Mouse (Mus musculus) CD4-positive, CD25-positive, alpha-beta regulatory T cell, adult 2 months (primary cell): ENCODE results near the gene Ovol1.

Source experiments
- DNase-seq: peaks from one replicate; pipeline ENCODE4 v3.0.0-alpha.2; 2012; ENCODE audit warnings: low read depth, low spot score

Gene Ovol1

DNA sequence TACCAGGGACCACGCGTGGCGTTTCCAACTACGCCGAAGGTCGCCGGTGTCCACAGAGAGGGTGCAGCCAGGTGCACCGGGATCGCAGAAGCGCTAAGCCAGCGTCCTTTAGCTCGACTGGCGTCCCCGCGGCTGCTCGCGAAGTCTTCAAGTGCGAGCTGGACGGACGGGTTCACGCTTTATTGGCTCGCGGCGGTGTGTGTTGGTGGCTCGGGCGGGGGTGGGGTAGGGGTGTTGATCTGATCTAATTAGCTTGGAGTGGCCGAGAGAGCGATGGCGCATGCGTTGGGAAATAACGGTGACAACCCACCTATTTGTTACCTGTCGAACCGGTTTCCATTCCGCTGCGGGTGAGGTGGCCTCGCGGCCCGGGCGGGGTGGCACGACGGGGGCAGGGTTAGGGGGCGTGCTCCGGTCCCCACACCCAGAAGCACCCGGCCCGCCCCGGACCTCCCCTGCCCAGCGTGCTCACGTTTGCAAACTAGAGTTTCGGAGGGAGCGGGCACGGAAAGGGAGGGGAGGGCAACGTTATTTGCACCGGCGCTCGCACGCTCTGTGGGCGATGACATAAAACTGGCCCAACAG is at the start of gene Ovol1:
TSS of gene Ovol1 (minus strand) at position 190 of the 585 bp plus-strand sequence.
- peak; percentile 34 for DNase-seq

GRCm38 (mm10) chr19:5609547-5610404 is 49.3 kb upstream of the Ovol1 start, which contains the start of gene Kat5:
TSS of gene Kat5 (minus strand) at chr19:5610237.
- DNase-seq = peak; percentile 93

- no peak for DNase-seq
Measured at GRCm38 (mm10) chr19:5609171-5609546, 48.7 kb upstream of the Ovol1 start.

DNA sequence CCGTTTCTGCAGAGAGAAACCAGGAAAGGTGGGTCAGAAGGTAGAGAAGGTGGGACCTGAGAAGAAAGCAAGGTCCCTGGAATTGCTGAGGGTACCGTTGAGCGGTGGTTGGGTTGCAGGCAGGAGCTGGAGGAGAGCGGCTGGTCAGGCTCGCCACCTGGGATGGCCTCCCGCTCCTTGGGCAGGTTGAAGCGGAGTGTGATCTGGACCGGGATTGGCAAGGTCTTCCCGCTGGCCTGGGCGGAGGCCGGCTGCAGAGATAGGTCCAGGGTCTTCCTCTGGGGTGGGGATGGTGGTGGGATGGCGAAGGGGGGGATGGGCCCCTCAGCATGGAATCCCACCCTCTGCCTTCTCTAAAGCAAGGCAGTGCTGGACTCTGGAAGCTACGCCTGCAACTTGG is 48.3 kb upstream of the Ovol1 start:
- DNase-seq = peak; percentile 18

- no peak for DNase-seq
Measured at GRCm38 (mm10) chr19:5607705-5608410, 47.4 kb upstream of the Ovol1 start.

DNA sequence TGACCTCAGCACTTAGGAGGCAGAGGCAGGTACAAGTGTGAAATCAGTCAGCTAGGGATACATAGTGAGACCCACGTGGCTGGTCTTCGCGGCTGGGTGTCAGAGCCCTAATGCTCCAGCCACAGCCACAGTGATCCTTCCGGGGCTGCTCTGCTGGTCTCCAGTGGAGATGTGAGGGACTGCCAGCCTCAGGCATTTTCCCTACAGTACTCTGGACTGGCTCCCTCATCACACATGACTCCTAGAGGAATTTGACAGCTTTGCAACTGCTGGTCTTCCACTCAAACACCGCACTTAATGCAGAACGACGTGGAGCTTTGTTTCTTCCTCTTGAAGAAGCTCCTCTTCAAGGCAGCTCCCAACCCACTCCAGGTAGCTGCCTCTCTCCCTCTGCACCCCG is 45.8 kb upstream of the Ovol1 start:
- DNase-seq = no peak

GRCm38 (mm10) chr19:5605126-5605525 is 44.7 kb upstream of the Ovol1 start:
- DNase-seq = no peak

DNA sequence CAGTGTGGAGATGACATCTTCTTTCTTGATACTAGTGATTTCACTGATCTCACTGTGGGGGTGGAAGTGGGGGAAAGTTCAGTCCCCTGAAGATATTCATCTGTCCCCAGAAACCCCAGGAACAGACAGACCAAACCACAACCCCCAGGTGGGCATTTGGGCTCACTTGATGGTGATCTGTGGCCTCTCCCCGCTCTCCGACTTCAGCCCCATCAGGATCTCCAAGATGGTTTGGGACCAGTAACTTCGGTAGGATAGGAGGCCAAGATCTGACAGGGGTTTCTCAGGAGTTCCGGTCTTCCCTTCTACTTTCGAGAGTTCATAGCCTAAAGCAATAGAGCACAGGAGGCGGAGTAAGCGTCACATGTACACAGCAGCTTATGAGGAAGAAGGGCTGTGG is 43.2 kb upstream of the Ovol1 start:
- DNase-seq = no peak

- DNase-seq = peak; percentile 91
Measured at GRCm38 (mm10) chr19:5601752-5602541, 41.5 kb upstream of the Ovol1 start, which contains the start of gene Rnaseh2c. TSS of gene Rnaseh2c (plus strand) at chr19:5601873.

DNA sequence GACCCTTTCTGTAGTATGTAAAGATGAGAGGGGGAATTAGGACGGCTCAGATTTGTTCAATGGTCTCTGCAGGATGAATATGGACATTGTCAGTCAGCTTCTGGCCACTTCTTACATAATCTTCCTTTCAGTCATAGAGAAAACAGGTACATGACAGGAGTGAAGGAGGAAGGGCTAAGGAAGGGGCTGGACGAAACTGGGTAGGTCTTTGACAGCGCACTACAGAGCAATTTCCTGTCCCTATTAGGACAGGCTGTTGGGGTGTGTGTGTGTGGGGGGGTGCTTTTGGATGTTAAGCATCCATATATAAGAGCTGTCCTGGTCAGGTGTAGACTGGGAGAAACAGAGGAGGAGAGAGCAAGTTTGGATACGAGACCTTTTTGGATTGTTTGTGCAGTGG is 38.8 kb upstream of the Ovol1 start:
- no peak for DNase-seq

DNA sequence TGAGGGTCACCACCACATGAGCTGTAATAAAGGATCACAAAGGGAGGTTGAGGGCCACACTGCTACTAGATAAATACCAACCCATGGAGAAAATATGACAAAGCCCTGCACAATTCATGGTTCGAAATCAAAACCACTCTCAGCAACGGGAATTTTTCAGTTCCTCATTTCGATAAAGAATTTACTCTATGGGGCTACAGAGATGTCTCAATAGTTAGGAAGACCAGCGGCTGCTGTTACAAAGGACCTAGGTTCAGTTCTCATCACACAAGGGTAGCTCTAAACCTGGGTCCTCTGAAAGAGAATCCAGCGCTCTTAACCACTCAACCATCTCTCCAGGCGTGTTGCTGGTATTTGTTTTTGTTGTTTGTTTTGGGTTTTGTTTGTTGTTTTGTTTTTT is 31.4 kb upstream of the Ovol1 start:
- no peak for DNase-seq

- DNase-seq = no peak
Measured at GRCm38 (mm10) chr19:5589159-5589558, 28.7 kb upstream of the Ovol1 start.

GRCm38 (mm10) chr19:5581995-5582394 is 21.5 kb upstream of the Ovol1 start:
- no peak for DNase-seq

- DNase-seq = no peak
Measured at GRCm38 (mm10) chr19:5580776-5581175, 20.3 kb upstream of the Ovol1 start.

DNA sequence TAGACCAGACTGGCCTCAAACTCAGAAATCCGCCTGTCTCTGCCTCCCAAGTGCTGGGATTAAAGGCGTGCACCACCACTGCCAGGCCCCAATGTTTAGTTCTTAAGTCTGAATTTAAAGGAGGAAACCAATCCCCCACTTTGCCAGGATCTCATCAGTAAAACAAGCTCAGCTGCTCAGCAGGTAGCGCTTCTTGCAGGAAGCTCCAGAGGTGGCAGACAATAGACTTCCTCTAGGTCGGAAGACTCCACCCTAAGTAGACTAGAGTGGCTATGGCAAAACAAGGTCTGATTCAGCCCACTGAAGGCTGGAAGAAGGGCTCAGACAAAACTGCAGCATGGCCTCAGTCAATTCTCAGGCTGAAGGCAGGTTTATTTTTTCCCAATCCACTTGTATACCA is 19.5 kb upstream of the Ovol1 start:
- DNase-seq = no peak

DNA sequence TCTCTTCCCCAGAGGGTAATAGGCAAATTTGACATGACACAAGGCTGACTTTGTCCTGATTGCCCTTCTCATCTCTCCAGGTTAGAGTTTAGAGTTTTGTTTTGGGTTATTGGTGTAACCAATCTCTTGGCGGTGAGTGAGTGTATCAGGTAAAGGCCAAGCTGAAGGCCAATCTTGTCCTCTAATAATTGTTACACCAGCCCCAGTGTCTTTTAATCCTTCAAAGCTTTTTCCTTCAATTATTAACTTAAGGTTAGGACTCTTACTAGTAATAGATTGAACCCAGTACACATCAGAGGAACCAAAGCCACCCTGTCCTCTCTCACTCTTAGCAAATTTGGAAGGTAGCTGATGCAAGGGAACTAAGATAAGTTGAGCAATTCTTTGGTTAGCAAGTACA is 14.9 kb upstream of the Ovol1 start:
- DNase-seq = no peak

DNA sequence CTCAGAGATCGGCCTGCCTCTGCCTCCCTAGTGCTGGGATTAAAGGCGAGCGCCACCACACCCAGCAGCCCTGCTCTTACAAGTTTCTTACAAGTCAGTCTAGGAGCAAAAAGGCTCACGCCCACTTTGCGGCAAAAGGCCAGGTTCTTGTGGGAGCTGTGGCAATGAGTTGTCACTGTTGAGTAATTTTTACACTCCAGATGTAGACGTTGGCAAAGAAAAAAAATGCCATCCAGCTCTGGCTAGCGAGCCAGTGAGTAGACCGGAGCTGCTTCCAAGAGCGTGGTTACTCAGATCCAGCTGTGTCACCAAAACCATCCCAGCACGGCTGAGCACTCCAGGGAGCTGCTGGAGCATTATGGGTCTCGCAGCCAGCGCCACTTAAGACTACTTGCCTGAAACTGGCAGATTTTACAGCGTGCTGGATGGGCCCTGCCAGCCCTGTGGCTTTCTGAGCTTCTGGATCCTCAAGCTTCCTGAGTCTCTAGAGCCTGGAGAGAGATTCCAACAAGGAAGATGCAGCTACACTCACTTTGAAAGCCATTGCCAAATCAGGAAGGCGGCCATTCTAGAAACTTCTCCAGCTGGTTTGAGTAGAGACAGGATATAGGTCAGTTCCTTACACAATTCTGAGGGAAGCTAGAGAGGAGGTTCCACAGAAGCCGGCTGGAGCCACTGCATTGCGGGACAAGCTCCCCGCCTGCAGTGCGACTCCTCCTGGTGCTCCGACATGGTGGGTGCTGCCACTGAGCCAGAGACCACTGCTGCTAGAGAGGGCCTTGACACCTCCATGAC is 12.1 kb upstream of the Ovol1 start:
- peak; percentile 20 for DNase-seq

DNA sequence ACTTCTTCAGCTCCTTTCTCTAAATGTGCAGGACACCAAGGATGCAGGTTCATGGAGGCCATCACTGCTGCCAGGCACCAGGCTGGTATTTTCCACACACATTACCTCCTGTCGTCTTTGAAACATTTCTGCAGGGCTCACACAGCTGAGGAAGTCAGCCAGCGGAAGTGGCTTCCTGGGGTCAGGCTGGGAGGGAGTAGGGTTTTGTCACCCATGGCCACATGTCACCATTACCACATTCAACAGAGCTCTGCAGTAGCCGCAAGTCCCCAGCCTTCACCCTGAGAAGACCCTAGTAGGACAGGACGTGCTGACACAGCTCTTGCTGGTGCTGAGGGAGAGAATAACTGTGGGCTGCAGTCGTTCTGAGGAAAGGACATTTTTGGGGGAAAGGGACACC is 11.4 kb upstream of the Ovol1 start:
- peak; percentile 58 for DNase-seq

DNA sequence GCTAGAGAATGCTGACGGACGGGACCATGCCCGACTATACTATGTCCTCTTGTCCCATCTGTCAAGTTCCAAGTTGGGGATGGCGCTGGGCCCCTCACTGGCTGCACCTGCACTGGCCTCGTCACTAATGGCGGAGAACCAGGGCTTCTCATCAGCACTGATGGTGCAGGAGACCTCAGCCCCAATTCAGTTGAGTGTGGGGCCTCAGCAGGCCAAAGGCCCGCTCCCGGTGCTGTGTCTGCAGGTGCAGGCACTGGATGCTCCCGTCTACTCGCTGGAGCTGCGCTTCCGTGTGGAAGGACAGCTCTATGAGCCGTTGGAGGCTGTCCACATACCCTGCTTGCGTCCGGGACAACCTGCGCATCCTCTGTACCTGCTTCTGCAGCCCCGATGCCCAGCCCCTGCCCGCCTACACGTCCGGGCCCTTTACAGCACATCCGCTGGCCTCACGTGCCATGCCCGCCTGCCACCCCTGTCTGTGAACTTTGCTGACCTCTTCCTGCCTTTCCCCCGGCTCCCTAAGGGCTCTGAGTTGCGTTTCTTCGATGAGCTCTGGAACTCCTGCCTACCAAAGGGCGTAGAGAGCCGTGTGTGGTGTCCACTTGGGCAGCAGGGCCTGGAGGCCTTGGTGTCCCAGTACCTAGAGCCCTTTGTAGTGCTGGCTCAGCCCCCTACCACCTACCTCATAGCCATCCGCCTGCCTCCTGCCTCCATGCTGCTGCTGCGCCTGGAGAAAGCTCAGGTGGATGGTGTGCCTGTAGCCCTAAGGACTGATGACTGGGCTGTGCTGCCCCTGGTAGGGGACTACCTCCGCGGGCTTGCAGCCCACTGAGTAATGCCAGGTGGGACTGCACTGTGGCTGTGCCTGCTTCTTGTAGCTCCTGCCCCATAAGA is 10.2 kb upstream of the Ovol1 start:
- no peak for DNase-seq

DNA sequence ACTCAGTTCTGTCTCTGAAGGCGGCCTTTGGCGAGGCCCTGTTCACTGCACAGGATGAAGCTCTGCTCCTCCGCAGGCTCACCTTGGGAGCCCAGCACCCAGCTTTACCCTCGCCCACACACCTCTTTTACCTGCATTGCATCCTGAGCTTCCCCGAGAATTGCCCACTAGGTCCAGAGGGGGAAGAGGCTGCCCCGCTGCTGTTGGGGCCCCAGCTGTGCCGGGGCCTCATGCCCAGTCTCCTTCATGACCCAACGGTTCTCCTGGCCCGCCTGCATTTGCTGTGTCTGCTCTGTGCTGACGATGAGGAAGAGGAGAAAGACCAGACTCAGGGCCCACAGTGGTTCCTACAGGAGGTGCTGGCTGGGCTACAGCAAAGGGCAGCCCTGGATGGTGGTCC is 9.1 kb upstream of the Ovol1 start:
- no peak for DNase-seq
